Mouse (Mus musculus) heart, embryonic 11.5 days (tissue): ENCODE measurements around the gene Arhgdib. TPM values are rescaled to one million over a fixed set of nuclear protein-coding genes. Genes with fewer than 3 reads are reported as not detected.
A peak's percentile ranks its signal among the peaks of the same experiment; 100 is the strongest.

ENCODE experiments used
- ATAC-seq: fragments of 200-750 bp; cut with Nextera tagmentation; replicated peaks from 2 replicates; pipeline ENCODE4 v1.8.0; 2017; ENCODE audit warnings: moderate library complexity; ENCODE audit not compliant: insufficient number of reproducible peaks, low FRiP score, low TSS enrichment
- H3K27ac ChIP-seq: fragments of 300-500 bp; sonication (generic); 2 replicates; pipeline ENCODE4 v1.5.1; 2014; ENCODE audit warnings: mild to moderate bottlenecking, low read depth, low read length
- H3K27me3 ChIP-seq: fragments of 300-500 bp; sonication (generic); 2 replicates; pipeline ENCODE4 v1.6.1; 2014; ENCODE audit warnings: mild to moderate bottlenecking, low read length, mixed read lengths; ENCODE audit not compliant: control insufficient read depth, insufficient read depth
- H3K36me3 ChIP-seq: fragments of 300-500 bp; sonication (generic); 2 replicates; pipeline ENCODE4 v1.6.1; 2014; ENCODE audit warnings: mild to moderate bottlenecking, low read length, moderate library complexity, mixed read lengths; ENCODE audit not compliant: control insufficient read depth, insufficient read depth
- H3K4me1 ChIP-seq: fragments of 300-500 bp; sonication (generic); 2 replicates; pipeline ENCODE4 v1.6.1; 2014; ENCODE audit warnings: low read length; ENCODE audit not compliant: control insufficient read depth, insufficient read depth
- H3K4me2 ChIP-seq: fragments of 300-500 bp; sonication (generic); 2 replicates; pipeline ENCODE4 v1.6.1; 2014; ENCODE audit warnings: mild to moderate bottlenecking, moderate library complexity
- H3K4me3 ChIP-seq: fragments of 300-500 bp; sonication (generic); 2 replicates; pipeline ENCODE4 v1.5.1; 2014; ENCODE audit warnings: low read depth, low read length
- H3K9ac ChIP-seq: fragments of 300-500 bp; sonication (generic); 2 replicates; pipeline ENCODE4 v1.6.1; 2014; ENCODE audit warnings: mild to moderate bottlenecking, low read depth, low read length, moderate library complexity
- H3K9me3 ChIP-seq: fragments of 300-500 bp; sonication (generic); replicated peaks from 2 replicates; pipeline ENCODE4 v1.6.1; 2016; ENCODE audit warnings: low read length; ENCODE audit not compliant: control insufficient read depth
- WGBS: fragments of 180-500 bp; shearing (Covaris S2); extraction: QIAGEN DNeasy Blood & Tissue Kit; methylation state at CpG from one replicate; pipeline ENCODE4 v1.1.7; 2014; ENCODE audit not compliant: insufficient replicate concordance; 5-methylcytosine and 5-hydroxymethylcytosine counted together
- polyA plus RNA-seq: library from polyadenylated mRNA; unstranded; fragments of >200 nt; fragmentation: Nextera tagmentation; extraction: Ambion mirVana; gene quantifications from 2 replicates; pipeline ENCODE4 v1.2.1, GENCODE M21; 2014

Gene Arhgdib
- polyA plus RNA-seq, 1 experiment from 2014 or later = 115 TPM

DNA sequence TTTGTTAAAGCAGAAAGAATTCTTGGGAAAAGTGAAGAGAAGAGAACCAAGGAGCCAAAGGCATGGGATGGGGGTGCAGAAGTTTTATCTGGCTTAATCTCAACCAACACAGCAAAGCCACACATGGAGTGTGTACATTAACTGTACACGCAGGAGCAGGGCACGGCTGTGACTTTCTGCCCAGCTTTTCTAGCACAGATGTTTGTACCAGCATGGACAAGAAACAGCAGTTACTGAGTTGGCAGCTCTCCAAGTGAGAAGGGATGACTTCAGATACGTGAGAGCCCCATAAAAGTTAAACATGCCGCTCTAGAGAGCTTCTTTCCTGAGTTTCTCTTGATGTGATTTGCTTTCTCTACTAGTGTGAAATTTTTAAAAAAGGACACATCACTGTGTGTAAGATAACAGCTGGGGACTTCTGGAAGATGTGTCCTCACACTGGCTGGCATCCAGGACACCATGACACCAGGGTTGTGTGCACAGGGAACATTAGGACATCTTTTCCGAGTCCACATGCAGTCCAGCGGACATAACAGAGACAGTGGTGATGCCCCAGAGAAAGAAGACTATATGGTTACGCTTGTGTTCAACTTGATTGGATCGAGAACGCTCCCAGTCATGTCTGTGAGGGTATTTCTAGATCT lies 31.3 kb downstream of the Arhgdib start:
- no peak overlapping the region for H3K4me3 ChIP-seq
- H3K27me3 ChIP-seq = no peaks in the 10 kb centered on the region
- ATAC-seq = no peak
- no peak overlapping the region for H3K27ac ChIP-seq
- H3K4me2 ChIP-seq = no peak overlapping the region
- no peak overlapping the region for H3K9ac ChIP-seq
- 64% methylated on average over 9 of the region's 9 CpGs for WGBS
- H3K9me3 ChIP-seq = no peaks in the 10 kb centered on the region
- no peaks in the 10 kb centered on the region for H3K36me3 ChIP-seq
- peaks cover 14% of the 10 kb centered on the region for H3K4me1 ChIP-seq

DNA sequence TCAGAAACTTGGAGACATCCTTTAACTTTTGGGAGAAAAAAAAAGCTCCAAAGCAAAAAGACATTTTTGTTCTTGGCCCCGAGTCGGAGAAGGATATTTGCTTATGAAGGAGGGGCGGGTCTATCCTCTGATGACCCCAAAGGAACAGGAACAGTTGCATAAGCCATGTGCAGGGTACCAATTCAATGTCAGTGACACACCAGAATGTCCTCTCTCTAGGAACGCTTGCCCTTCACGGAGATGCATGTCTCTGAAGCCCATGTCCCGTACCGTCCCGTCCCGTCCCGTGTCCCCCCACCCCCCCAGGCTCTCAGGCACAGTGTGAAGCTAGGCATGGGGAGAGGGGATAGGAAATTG lies 34.8 kb downstream of the Arhgdib start:
- Histone ChIP-seq H3K9me3 (no peaks in the 10 kb centered on the region), H3K4me3 (no peak overlapping the region), H3K27ac (no peak overlapping the region), H3K9ac (no peak overlapping the region), H3K4me1 (peaks cover 12% of the 10 kb centered on the region), H3K27me3 (no peaks in the 10 kb centered on the region), H3K36me3 (no peaks in the 10 kb centered on the region), H3K4me2 (no peak overlapping the region)
- 78% methylated on average over 10 of the region's 10 CpGs for WGBS
- no peak for ATAC-seq

DNA sequence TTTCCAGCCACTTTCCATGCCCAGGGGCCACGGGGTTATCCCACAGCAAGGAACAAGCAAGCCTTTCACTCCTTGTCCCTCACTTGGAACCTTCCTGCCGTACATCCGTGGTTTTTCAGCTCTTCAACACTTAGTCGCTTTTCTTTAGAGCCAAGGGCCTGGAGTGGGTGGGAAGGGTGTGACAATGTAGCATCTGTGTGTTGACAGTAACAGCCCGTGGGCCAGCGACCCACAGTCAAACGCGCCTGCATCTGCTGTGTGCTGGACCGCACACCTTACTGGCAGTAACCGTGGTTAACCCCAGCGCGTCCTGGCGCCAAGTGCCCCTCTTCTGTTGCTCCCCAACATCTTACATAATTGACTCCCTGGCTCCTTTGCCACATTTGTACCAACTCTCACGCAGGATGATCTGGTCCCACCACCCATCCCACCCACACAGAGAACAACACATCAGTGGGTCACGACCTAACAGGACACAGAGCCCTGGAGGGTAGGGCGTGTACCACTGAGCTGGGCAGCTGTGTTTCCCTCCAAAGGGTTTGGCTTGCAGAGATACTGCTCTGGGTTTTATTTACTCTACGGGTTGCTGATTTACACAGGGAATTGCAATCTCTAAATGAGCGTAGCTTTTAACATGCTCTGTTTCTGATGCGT lies 35.3 kb downstream of the Arhgdib start:
- Histone ChIP-seq H3K27me3 (no peaks in the 10 kb centered on the region), H3K9me3 (no peaks in the 10 kb centered on the region), H3K4me1 (peaks cover 12% of the 10 kb centered on the region), H3K4me3 (no peak overlapping the region), H3K4me2 (no peak overlapping the region), H3K27ac (no peak overlapping the region), H3K36me3 (no peaks in the 10 kb centered on the region), H3K9ac (no peak overlapping the region)
- ATAC-seq = no peak
- WGBS = 74% methylated on average over 19 of the region's 19 CpGs

DNA sequence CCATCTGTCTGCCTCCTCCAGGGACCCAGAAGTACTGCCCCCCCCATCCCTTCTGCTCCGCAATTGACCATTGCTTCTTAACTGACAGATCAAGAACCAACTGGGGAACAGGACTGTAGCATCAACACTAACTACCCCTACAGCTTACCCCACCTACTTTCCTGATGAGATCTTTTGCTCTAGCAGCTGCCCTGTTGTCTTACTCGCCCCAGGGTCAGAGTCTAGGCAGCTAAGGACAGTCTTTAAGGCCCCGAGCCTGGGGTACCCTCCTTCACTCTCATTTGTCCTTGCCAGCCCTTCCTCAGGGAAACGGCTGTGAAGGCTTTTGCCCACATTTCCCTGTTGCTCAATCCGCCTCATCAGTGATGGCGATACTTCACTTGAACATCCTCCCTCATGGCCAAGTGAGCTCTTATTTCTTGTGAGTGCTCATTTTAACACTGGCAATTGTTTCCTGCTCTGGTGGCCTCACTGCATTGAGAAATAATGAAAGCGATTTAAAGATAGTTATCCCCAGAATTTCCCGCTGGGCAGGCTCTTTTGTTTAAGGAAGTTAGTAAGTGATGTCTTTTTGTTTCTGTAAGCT lies 37.7 kb downstream of the Arhgdib start:
- 71% methylated on average over 8 of the region's 8 CpGs for WGBS
- Histone ChIP-seq H3K9ac (no peak overlapping the region), H3K9me3 (no peaks in the 10 kb centered on the region), H3K4me2 (no peak overlapping the region), H3K4me1 (peaks cover 6% of the 10 kb centered on the region; the same call in 1 of the 2 replicates), H3K27me3 (no peaks in the 10 kb centered on the region), H3K27ac (no peak overlapping the region), H3K4me3 (no peak overlapping the region), H3K36me3 (no peaks in the 10 kb centered on the region)
- ATAC-seq = no peak

DNA sequence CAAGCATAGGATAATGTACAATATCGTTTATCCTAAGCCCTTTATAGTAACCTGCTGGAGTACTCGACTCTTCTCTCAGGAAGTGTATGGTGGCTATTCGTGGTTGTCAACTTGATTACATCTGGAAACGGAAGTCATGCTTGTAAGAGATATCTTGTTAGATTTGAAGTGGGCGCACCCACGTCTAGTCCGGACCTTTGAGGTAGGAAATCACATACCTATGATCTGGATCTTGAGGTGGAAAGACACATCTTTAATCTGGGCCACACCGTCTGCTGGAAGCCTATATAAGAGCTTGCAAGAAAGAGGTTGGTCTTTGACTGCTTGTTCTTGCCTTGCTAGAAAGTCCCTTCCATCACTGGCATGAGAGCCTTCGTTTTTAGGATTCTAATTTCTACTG lies 39.2 kb downstream of the Arhgdib start:
- Histone ChIP-seq H3K4me2 (no peak overlapping the region), H3K27ac (no peak overlapping the region), H3K36me3 (no peaks in the 10 kb centered on the region), H3K4me3 (no peak overlapping the region), H3K9ac (no peak overlapping the region), H3K9me3 (no peaks in the 10 kb centered on the region), H3K27me3 (no peaks in the 10 kb centered on the region), H3K4me1 (peaks cover 21% of the 10 kb centered on the region)
- ATAC-seq = no peak
- 82% methylated on average over 9 of the region's 9 CpGs for WGBS

DNA sequence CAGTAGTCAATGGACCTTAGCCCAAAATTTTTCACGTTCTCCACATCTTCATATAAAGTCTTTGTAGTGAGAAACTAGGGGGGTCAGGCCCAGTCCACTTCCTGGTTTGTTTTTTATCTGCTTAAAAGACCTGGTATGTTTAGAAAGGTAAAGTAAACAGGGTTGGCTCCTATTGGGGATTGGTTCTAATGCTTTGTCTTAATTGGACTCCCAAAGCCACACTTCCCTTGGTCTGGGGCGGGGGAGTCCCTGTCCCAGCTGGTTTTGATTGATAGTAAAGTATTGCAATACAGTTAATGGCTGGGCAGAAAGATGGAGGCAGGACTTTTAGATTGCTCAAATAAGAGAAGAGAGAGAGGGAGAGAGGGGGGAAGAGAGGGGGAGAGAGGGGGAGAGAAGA lies 40.7 kb downstream of the Arhgdib start:
- H3K27ac ChIP-seq = no peak overlapping the region
- no peak overlapping the region for H3K4me2 ChIP-seq
- H3K4me3 ChIP-seq = no peak overlapping the region
- H3K9ac ChIP-seq = no peak overlapping the region
- H3K36me3 ChIP-seq = no peaks in the 10 kb centered on the region
- no peak for ATAC-seq
- peaks cover 21% of the 10 kb centered on the region for H3K4me1 ChIP-seq
- no peaks in the 10 kb centered on the region for H3K9me3 ChIP-seq
- 66% methylated on average over 2 of the region's 2 CpGs for WGBS
- no peaks in the 10 kb centered on the region for H3K27me3 ChIP-seq

DNA sequence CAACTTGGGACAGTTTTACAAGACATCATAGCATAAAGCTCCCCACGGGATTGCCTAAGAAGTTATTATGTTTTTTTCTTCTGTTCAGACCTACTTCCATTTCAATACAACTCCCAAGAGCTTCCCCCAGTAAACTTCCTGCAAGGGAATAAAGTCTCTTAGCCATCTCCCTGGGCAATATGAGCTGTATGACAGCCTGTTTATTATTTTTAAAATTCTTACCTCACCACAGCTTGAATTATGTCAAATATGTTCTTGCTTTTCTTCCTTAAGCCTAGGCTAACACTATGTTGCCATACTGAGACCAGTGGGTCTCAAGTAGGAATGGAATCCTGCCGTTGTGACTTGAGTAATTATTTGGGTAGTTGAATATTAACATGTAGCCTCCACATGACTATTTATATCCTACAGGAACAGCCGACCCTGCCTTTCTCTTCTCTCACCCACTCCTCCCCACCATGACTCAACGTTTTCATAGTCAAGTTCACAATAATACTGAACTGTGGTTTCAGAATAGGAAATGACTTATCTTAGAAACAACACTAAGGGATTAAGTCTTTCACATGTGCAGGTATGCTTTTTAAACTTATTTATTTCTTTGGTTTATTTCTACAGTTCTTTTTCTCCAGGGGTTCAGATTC lies 41.2 kb downstream of the Arhgdib start:
- Histone ChIP-seq H3K4me3 (no peak overlapping the region), H3K4me2 (no peak overlapping the region), H3K36me3 (no peaks in the 10 kb centered on the region), H3K27ac (no peak overlapping the region), H3K4me1 (peaks cover 21% of the 10 kb centered on the region), H3K27me3 (no peaks in the 10 kb centered on the region), H3K9me3 (no peaks in the 10 kb centered on the region), H3K9ac (no peak overlapping the region)
- WGBS = 49% methylated on average over 4 of the region's 4 CpGs
- ATAC-seq = no peak

DNA sequence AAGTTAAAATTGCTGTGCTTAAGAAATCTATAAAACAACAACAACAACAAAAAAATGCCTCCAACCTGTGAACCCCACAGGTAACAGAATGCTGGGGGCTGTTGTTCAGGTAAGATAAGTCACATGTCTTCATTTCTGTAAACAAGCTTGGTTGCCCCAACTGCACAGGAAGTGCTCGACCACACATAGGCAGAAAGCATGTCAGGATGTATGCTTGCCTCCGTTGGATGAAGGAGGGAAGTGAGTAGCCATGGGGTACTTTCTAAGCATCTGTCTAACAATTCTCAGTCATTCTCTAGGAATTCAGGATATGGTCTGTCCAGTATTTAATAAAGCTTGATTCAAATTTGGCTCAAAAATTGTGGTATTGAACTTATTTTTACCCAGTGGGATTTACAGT lies 42.7 kb downstream of the Arhgdib start:
- no peaks in the 10 kb centered on the region for H3K9me3 ChIP-seq
- H3K9ac ChIP-seq = no peak overlapping the region
- no peak for ATAC-seq
- H3K4me3 ChIP-seq = no peak overlapping the region
- peak overlapping the region; percentile 74; the same call in 1 of the 2 replicates for H3K27ac ChIP-seq
- no peaks in the 10 kb centered on the region for H3K36me3 ChIP-seq
- H3K4me1 ChIP-seq = peaks cover 24% of the 10 kb centered on the region
- 51% methylated on average over 2 of the region's 2 CpGs for WGBS
- no peaks in the 10 kb centered on the region for H3K27me3 ChIP-seq
- H3K4me2 ChIP-seq = no peak overlapping the region
